Mouse (Mus musculus): ENCODE measurements around the gene Zfp507. TPM values are rescaled to one million over a fixed set of nuclear protein-coding genes. Genes with fewer than 3 reads are reported as not detected.

Zfp507 gene
- polyA plus RNA-seq, 1 experiment = 7.0 TPM

- TF ChIP-seq MYOD1 (IDR thresholded peaks at IDR 0.05; ENCODE audit: control insufficient read depth in 1 of 3, insufficient read length in 2 of 3, low read depth in 2 of 3) (no peak), REST (IDR thresholded peaks at IDR 0.05; ENCODE audit: insufficient read depth, insufficient read length) (no peak), SRF (IDR thresholded peaks at IDR 0.05; ENCODE audit: control insufficient read depth, insufficient read length, low read depth) (no peak), MAX (IDR thresholded peaks at IDR 0.05; ENCODE audit: low read depth) (no peak), POLR2A (IDR thresholded peaks at IDR 0.05; ENCODE audit: insufficient read length, low read depth) (no peak), POLR2AphosphoS2 (IDR thresholded peaks at IDR 0.05; ENCODE audit: insufficient read length, low read depth) (no peak), TCF3 (IDR thresholded peaks at IDR 0.05; ENCODE audit: insufficient read length, low read depth) (no peak), MYOG (IDR thresholded peaks at IDR 0.05; ENCODE audit: control insufficient read depth in 1 of 3, insufficient read depth in 1 of 3, insufficient read length in 2 of 3, low read depth in 2 of 3) (no peak), CEBPB (IDR thresholded peaks at IDR 0.05; ENCODE audit: insufficient read depth, poor library complexity, severe bottlenecking) (no peak), TCF12 (IDR thresholded peaks at IDR 0.05; ENCODE audit: insufficient read depth, poor library complexity, severe bottlenecking) (no peak), E2F4 (IDR thresholded peaks at IDR 0.05; ENCODE audit: insufficient read depth) (no peak)
- no peaks in the 10 kb centered on the region for H3K79me2 ChIP-seq (ENCODE audit: control insufficient read depth, insufficient read depth)
- H3K4me2 ChIP-seq (ENCODE audit: low read depth) = no peak overlapping the region
- H3K36me3 ChIP-seq (ENCODE audit: control insufficient read depth, insufficient read depth) = no peaks in the 10 kb centered on the region
- H3K27me3 ChIP-seq (ENCODE audit: control insufficient read depth, insufficient read depth, insufficient read length) = no peaks in the 10 kb centered on the region
- no peak overlapping the region for H3ac ChIP-seq (ENCODE audit: control insufficient read depth, insufficient read length)
- no peak overlapping the region for H3K4me3 ChIP-seq
Measured at GRCm38 (mm10) chr7:35750873-35751272, 51.9 kb downstream of the Zfp507 start.

- Histone ChIP-seq H3K79me2 (ENCODE audit: control insufficient read depth, insufficient read depth) (no peaks in the 10 kb centered on the region), H3K27me3 (ENCODE audit: control insufficient read depth, insufficient read depth, insufficient read length) (no peaks in the 10 kb centered on the region), H3K4me2 (ENCODE audit: low read depth) (peak overlapping the region; percentile 52), H3ac (ENCODE audit: control insufficient read depth, insufficient read length) (no peak overlapping the region), H3K36me3 (ENCODE audit: control insufficient read depth, insufficient read depth) (no peaks in the 10 kb centered on the region), H3K4me3 (no peak overlapping the region)
- TF ChIP-seq TCF12 (IDR thresholded peaks at IDR 0.05; ENCODE audit: insufficient read depth, poor library complexity, severe bottlenecking) (no peak), REST (IDR thresholded peaks at IDR 0.05; ENCODE audit: insufficient read depth, insufficient read length) (no peak), SRF (IDR thresholded peaks at IDR 0.05; ENCODE audit: control insufficient read depth, insufficient read length, low read depth) (no peak), TCF3 (IDR thresholded peaks at IDR 0.05; ENCODE audit: insufficient read length, low read depth) (no peak), POLR2AphosphoS2 (IDR thresholded peaks at IDR 0.05; ENCODE audit: insufficient read length, low read depth) (no peak), USF1 (IDR thresholded peaks at IDR 0.05; ENCODE audit: low read depth) (no peak), MAX (IDR thresholded peaks at IDR 0.05; ENCODE audit: low read depth) (no peak), E2F4 (IDR thresholded peaks at IDR 0.05; ENCODE audit: insufficient read depth) (no peak), MYOD1 (IDR thresholded peaks at IDR 0.05; ENCODE audit: control insufficient read depth in 1 of 3, insufficient read length in 2 of 3, low read depth in 2 of 3) (peak in 1 of 3 experiments; percentile 4), MYOG (IDR thresholded peaks at IDR 0.05; ENCODE audit: control insufficient read depth in 1 of 3, insufficient read depth in 1 of 3, insufficient read length in 2 of 3, low read depth in 2 of 3) (peak in 1 of 3 experiments; percentile 24), CEBPB (IDR thresholded peaks at IDR 0.05; ENCODE audit: insufficient read depth, poor library complexity, severe bottlenecking) (no peak), POLR2A (IDR thresholded peaks at IDR 0.05; ENCODE audit: insufficient read length, low read depth) (no peak)
Measured at GRCm38 (mm10) chr7:35747397-35747964, 55.3 kb downstream of the Zfp507 start.

GRCm38 (mm10) chr7:35746686-35747396 lies 56.0 kb downstream of the Zfp507 start:
- Histone ChIP-seq H3ac (ENCODE audit: control insufficient read depth, insufficient read length) (no peak overlapping the region), H3K27me3 (ENCODE audit: control insufficient read depth, insufficient read depth, insufficient read length) (no peaks in the 10 kb centered on the region), H3K4me2 (ENCODE audit: low read depth) (no peak overlapping the region), H3K36me3 (ENCODE audit: control insufficient read depth, insufficient read depth) (no peaks in the 10 kb centered on the region), H3K79me2 (ENCODE audit: control insufficient read depth, insufficient read depth) (no peaks in the 10 kb centered on the region), H3K4me3 (no peak overlapping the region)
- no peak for TF ChIP-seq MYOD1 (IDR thresholded peaks at IDR 0.05; ENCODE audit: control insufficient read depth in 1 of 3, insufficient read length in 2 of 3, low read depth in 2 of 3)
- TF ChIP-seq USF1 (IDR thresholded peaks at IDR 0.05; ENCODE audit: low read depth) = no peak
- no peak for TF ChIP-seq CEBPB (IDR thresholded peaks at IDR 0.05; ENCODE audit: insufficient read depth, poor library complexity, severe bottlenecking)
- no peak for TF ChIP-seq MYOG (IDR thresholded peaks at IDR 0.05; ENCODE audit: control insufficient read depth in 1 of 3, insufficient read depth in 1 of 3, insufficient read length in 2 of 3, low read depth in 2 of 3)
- no peak for TF ChIP-seq POLR2AphosphoS2 (IDR thresholded peaks at IDR 0.05; ENCODE audit: insufficient read length, low read depth)
- no peak for TF ChIP-seq E2F4 (IDR thresholded peaks at IDR 0.05; ENCODE audit: insufficient read depth)
- TF ChIP-seq POLR2A (IDR thresholded peaks at IDR 0.05; ENCODE audit: insufficient read length, low read depth) = no peak
- TF ChIP-seq TCF3 (IDR thresholded peaks at IDR 0.05; ENCODE audit: insufficient read length, low read depth) = no peak
- TF ChIP-seq MAX (IDR thresholded peaks at IDR 0.05; ENCODE audit: low read depth) = no peak
- no peak for TF ChIP-seq TCF12 (IDR thresholded peaks at IDR 0.05; ENCODE audit: insufficient read depth, poor library complexity, severe bottlenecking)
- no peak for TF ChIP-seq REST (IDR thresholded peaks at IDR 0.05; ENCODE audit: insufficient read depth, insufficient read length)
- no peak for TF ChIP-seq SRF (IDR thresholded peaks at IDR 0.05; ENCODE audit: control insufficient read depth, insufficient read length, low read depth)

GRCm38 (mm10) chr7:35745281-35745702 lies 57.5 kb downstream of the Zfp507 start:
- Histone ChIP-seq H3K4me3 (no peak overlapping the region), H3K4me2 (ENCODE audit: low read depth) (peak overlapping the region; percentile 60), H3K79me2 (ENCODE audit: control insufficient read depth, insufficient read depth) (no peaks in the 10 kb centered on the region), H3K27me3 (ENCODE audit: control insufficient read depth, insufficient read depth, insufficient read length) (no peaks in the 10 kb centered on the region), H3K36me3 (ENCODE audit: control insufficient read depth, insufficient read depth) (no peaks in the 10 kb centered on the region), H3ac (ENCODE audit: control insufficient read depth, insufficient read length) (no peak overlapping the region)
- no peak for TF ChIP-seq E2F4 (IDR thresholded peaks at IDR 0.05; ENCODE audit: insufficient read depth)

Measured in myocyte (in vitro differentiated cells).